Mouse (Mus musculus) thymus, adult 2 months (tissue): Measurements from ENCODE around the gene Dbt. TPM values are rescaled to one million over a fixed set of nuclear protein-coding genes. Genes with fewer than 3 reads are reported as not detected.

Experiments used
- DNase-seq: peaks from one replicate; pipeline ENCODE4 v3.0.0; 2021
- H3K27ac ChIP-seq: fragments of 200-500 bp; 2 replicates; pipeline ENCODE4 v1.5.1; 2012; ENCODE audit warnings: low read length, control low read depth; ENCODE audit not compliant: control insufficient read depth, insufficient read depth
- H3K27me3 ChIP-seq: fragments of 200-500 bp; 2 replicates; pipeline ENCODE4 v1.6.1; 2012; ENCODE audit warnings: mild to moderate bottlenecking, low read length, moderate library complexity, mixed read lengths; ENCODE audit not compliant: control insufficient read depth, insufficient read depth
- H3K36me3 ChIP-seq: fragments of 200-500 bp; 2 replicates; pipeline ENCODE4 v1.6.1; 2012; ENCODE audit warnings: mild to moderate bottlenecking, low read length, moderate library complexity; ENCODE audit not compliant: control insufficient read depth, insufficient read depth
- H3K4me1 ChIP-seq: fragments of 200-500 bp; replicated peaks from 2 replicates; pipeline ENCODE4 v1.6.1; 2012; ENCODE audit warnings: low read length; ENCODE audit not compliant: control insufficient read depth, insufficient read depth
- H3K4me3 ChIP-seq: fragments of 200-500 bp; 2 replicates; pipeline ENCODE4 v1.5.1; 2012; ENCODE audit warnings: mild to moderate bottlenecking, low read length, control low read depth, moderate library complexity; ENCODE audit not compliant: control insufficient read depth, insufficient read depth
- CTCF ChIP-seq: fragments of 200-500 bp; IDR thresholded peaks from 2 replicates; pipeline ENCODE4 v1.5.1; 2012; ENCODE audit warnings: mild to moderate bottlenecking, control low read depth, low read length, moderate library complexity, borderline replicate concordance; ENCODE audit not compliant: control insufficient read depth, poor library complexity, insufficient read depth; ENCODE audit errors: extremely low read depth
- POLR2A ChIP-seq: fragments of 200-500 bp; IDR thresholded peaks from 2 replicates; pipeline ENCODE4 v1.6.1; 2012; ENCODE audit warnings: mild to moderate bottlenecking, low read length, control low read depth, moderate library complexity; ENCODE audit not compliant: control insufficient read depth, poor library complexity, insufficient read depth; ENCODE audit errors: extremely low read depth
- WGBS: fragments of 180-500 bp; shearing (Covaris S2); methylation state at CpG from one replicate; pipeline ENCODE4 v1.1.7; 2018; 5-methylcytosine and 5-hydroxymethylcytosine counted together
- polyA plus RNA-seq: library from polyadenylated mRNA; depleted of rRNA; stranded (reverse); fragments of >200 nt; gene quantifications from 2 replicates; pipeline ENCODE4 v1.2.3, GENCODE M21; 2012

Gene Dbt
- polyA plus RNA-seq, 1 experiment = 8.7 TPM

GRCm38 (mm10) chr3:116495671-116496070 is 17.2 kb upstream of the Dbt start:
- no peak for TF ChIP-seq POLR2A
- no peak for TF ChIP-seq CTCF
- Histone ChIP-seq H3K4me3 (no peak overlapping the region), H3K27ac (no peak overlapping the region), H3K4me1 (no peaks in the 10 kb centered on the region), H3K27me3 (no peaks in the 10 kb centered on the region), H3K36me3 (peaks cover 63% of the 10 kb centered on the region)
- 97% methylated on average over 1 of the region's 1 CpGs for WGBS
- DNase-seq = no peak

- WGBS = under 1% methylated on average over 44 of the region's 44 CpGs
- H3K4me3 ChIP-seq = peak within 1 kb of the TSS; percentile 81
- H3K4me1 ChIP-seq = peaks cover 3% of the 10 kb centered on the region; the same call in 1 of the 2 replicates
- DNase-seq = peak; percentile 96
- no peaks in the 10 kb centered on the region for H3K27me3 ChIP-seq
- H3K27ac ChIP-seq = no peak within 1 kb of the TSS
- TF ChIP-seq POLR2A = no peak; the same call in 1 of the 2 replicates
- peak; percentile 89 for TF ChIP-seq CTCF
- H3K36me3 ChIP-seq = peaks cover 23% of the 10 kb centered on the region
Observed at GRCm38 (mm10) chr3:116507772-116508351, 5.0 kb upstream of the Dbt start, which contains the start of gene Rtca. Gene Rtca (minus strand): TSS chr3:116508208.

- peak; percentile 48 for DNase-seq
- Histone ChIP-seq H3K36me3 (no peaks in the 10 kb centered on the region), H3K27ac (no peak overlapping the region), H3K4me1 (peaks cover 8% of the 10 kb centered on the region), H3K4me3 (no peak overlapping the region; the same call in 1 of the 2 replicates), H3K27me3 (no peaks in the 10 kb centered on the region)
- TF ChIP-seq CTCF (no peak), POLR2A (no peak)
- 51% methylated on average over 12 of the region's 12 CpGs for WGBS
Observed at GRCm38 (mm10) chr3:116512151-116512903, 543 bp upstream of the Dbt start.

GRCm38 (mm10) chr3:116520141-116520761 is 7.4 kb downstream of the Dbt start:
- no peak overlapping the region for H3K27ac ChIP-seq
- H3K36me3 ChIP-seq = peaks cover 4% of the 10 kb centered on the region; the same call in 1 of the 2 replicates
- 91% methylated on average over 12 of the region's 12 CpGs for WGBS
- no peaks in the 10 kb centered on the region; the same call in 1 of the 2 replicates for H3K4me1 ChIP-seq
- TF ChIP-seq POLR2A (no peak), CTCF (no peak)
- no peak for DNase-seq
- no peaks in the 10 kb centered on the region for H3K27me3 ChIP-seq
- no peak overlapping the region for H3K4me3 ChIP-seq

- Histone ChIP-seq H3K36me3 (peaks cover 15% of the 10 kb centered on the region), H3K27ac (no peak overlapping the region), H3K4me3 (no peak overlapping the region), H3K4me1 (no peaks in the 10 kb centered on the region), H3K27me3 (no peaks in the 10 kb centered on the region)
- no peak for DNase-seq
- WGBS = 68% methylated on average over 5 of the region's 5 CpGs
- no peak for TF ChIP-seq CTCF
- no peak for TF ChIP-seq POLR2A
Observed at GRCm38 (mm10) chr3:116529741-116530140, 16.9 kb downstream of the Dbt start.

GRCm38 (mm10) chr3:116530826-116531225 is 18.0 kb downstream of the Dbt start:
- Histone ChIP-seq H3K4me1 (no peaks in the 10 kb centered on the region), H3K4me3 (no peak overlapping the region), H3K36me3 (peaks cover 26% of the 10 kb centered on the region), H3K27me3 (no peaks in the 10 kb centered on the region), H3K27ac (no peak overlapping the region)
- 99% methylated on average over 4 of the region's 4 CpGs for WGBS
- TF ChIP-seq POLR2A = no peak
- TF ChIP-seq CTCF = no peak
- no peak for DNase-seq
